Mouse (Mus musculus): ENCODE measurements at regions not wholly inside any gene's neighbourhood (a gene's known extent, or its start where the extent isn't known, plus 50 kb on each side); places are given as distances from the start of the nearest gene placed in this dataset.

DNA sequence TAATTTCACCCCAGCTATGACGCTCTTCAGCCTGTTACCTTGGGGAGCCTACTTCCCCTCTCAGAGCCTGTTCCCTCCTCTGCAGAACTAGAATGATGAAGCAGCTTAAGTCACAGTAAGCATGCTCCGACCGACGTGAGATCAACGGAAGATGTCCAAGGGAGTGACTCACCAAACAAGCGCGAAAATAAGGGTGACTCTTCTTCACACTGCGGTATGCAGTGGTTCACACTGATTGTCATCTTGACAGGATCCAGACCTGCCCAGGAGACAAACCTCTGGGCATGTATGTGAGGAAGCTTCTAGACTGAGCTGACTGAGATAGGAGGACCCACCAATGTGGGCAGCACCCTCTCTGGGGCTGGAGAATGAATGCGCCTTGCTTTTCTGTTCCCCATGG lies 116.3 kb upstream of the Tpm1 start:
- H3K27me3 ChIP-seq (ENCODE audit: poor library complexity, severe bottlenecking) = no peaks in the 10 kb centered on the region
- no peak for DNase-seq (ENCODE audit: extremely low spot score, low spot score)
- H3K27ac ChIP-seq = no peak overlapping the region
- 98% methylated on average over 9 of the region's 9 CpGs for WGBS
- no peaks in the 10 kb centered on the region for H3K36me3 ChIP-seq (replicated peaks)
- peaks cover 13% of the 10 kb centered on the region for H3K4me1 ChIP-seq
- no peak overlapping the region for H3K4me3 ChIP-seq
- no peaks in the 10 kb centered on the region for H3K9me3 ChIP-seq

DNA sequence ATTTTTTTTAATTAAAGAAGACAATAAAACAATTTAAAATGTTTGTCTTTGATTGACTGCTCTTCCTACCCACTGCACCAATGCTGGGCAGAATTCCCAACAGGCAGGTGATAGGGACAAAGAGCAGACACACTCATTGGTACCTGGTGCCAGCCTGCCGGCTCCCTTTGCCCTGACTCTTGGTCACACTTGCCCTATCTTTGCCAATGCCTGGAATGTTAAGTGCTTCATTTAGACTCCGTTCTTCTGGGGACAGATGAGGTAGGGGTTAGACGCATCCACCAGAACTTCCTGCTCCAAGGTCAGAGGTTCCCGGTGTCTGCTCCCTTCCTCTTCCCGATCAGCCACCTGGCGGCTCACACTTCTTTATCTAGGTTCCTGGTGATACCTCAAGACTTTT lies 114.5 kb upstream of the Tpm1 start:
- Histone ChIP-seq H3K9me3 (no peaks in the 10 kb centered on the region), H3K27me3 (ENCODE audit: poor library complexity, severe bottlenecking) (no peaks in the 10 kb centered on the region)
- WGBS = 87% methylated on average over 6 of the region's 6 CpGs

GRCm38 (mm10) chr9:67160785-67161455 lies 111.7 kb upstream of the Tpm1 start:
- no peak for DNase-seq (ENCODE audit: extremely low spot score, low spot score)
- 83% methylated on average over 3 of the region's 3 CpGs for WGBS
- H3K4me1 ChIP-seq = no peaks in the 10 kb centered on the region
- no peaks in the 10 kb centered on the region for H3K27me3 ChIP-seq (ENCODE audit: poor library complexity, severe bottlenecking)
- H3K36me3 ChIP-seq (replicated peaks) = no peaks in the 10 kb centered on the region
- no peak overlapping the region for H3K27ac ChIP-seq
- no peaks in the 10 kb centered on the region for H3K9me3 ChIP-seq
- H3K4me3 ChIP-seq = no peak overlapping the region

More for the DNA sequence above, 114.5 kb upstream of the Tpm1 start:
- H3K4me3 ChIP-seq = no peak overlapping the region
- no peak for DNase-seq (ENCODE audit: extremely low spot score, low spot score)
- no peaks in the 10 kb centered on the region for H3K36me3 ChIP-seq (replicated peaks)
- no peak overlapping the region for H3K27ac ChIP-seq
- peaks cover 10% of the 10 kb centered on the region for H3K4me1 ChIP-seq

DNA sequence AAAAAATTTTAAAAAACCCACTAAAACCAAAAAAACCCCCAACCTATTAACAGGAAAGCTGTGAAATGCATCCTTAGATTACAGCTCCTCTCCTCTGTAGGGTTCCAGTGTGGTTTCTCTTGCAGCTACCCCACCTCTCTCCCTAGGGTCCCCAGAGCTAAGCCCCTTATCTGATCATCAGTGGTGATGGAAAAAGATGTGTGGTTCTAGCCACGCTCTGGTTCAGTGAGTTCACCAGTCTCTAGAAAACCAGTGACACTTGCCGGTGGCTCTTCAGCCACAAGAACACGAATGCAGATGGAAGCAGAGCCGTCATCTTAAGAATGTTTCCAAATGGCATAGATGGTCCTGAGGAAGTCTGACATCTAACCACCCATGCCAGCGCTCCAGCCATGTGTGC lies 111.1 kb upstream of the Tpm1 start:
- 93% methylated on average over 5 of the region's 5 CpGs for WGBS
- DNase-seq (ENCODE audit: extremely low spot score, low spot score) = no peak

GRCm38 (mm10) chr9:67156590-67157259 lies 107.5 kb upstream of the Tpm1 start:
- 0 out of 2 replicates have a peak overlapping the region, but pooled peaks have one; percentile 11 for H3K27ac ChIP-seq
- 57% methylated on average over 3 of the region's 3 CpGs for WGBS

More for the DNA sequence above, 111.1 kb upstream of the Tpm1 start:
- Histone ChIP-seq H3K4me3 (no peak overlapping the region), H3K4me1 (no peaks in the 10 kb centered on the region), H3K9me3 (no peaks in the 10 kb centered on the region), H3K27ac (no peak overlapping the region), H3K36me3 (replicated peaks) (no peaks in the 10 kb centered on the region), H3K27me3 (ENCODE audit: poor library complexity, severe bottlenecking) (no peaks in the 10 kb centered on the region)

GRCm38 (mm10) chr9:67154062-67154461 lies 104.9 kb upstream of the Tpm1 start:
- no peaks in the 10 kb centered on the region for H3K36me3 ChIP-seq (replicated peaks)
- no peak for DNase-seq (ENCODE audit: extremely low spot score, low spot score)
- no peak overlapping the region for H3K27ac ChIP-seq
- no peak overlapping the region for H3K4me3 ChIP-seq
- WGBS = 90% methylated on average over 6 of the region's 6 CpGs
- H3K4me1 ChIP-seq = peaks cover 4% of the 10 kb centered on the region; the same call in 1 of the 2 replicates
- H3K27me3 ChIP-seq (ENCODE audit: poor library complexity, severe bottlenecking) = no peaks in the 10 kb centered on the region
- no peaks in the 10 kb centered on the region for H3K9me3 ChIP-seq

More at GRCm38 (mm10) chr9:67156590-67157259, 107.5 kb upstream of the Tpm1 start:
- peak; percentile 34 for DNase-seq (ENCODE audit: extremely low spot score, low spot score)
- Histone ChIP-seq H3K9me3 (no peaks in the 10 kb centered on the region), H3K4me1 (peaks cover 4% of the 10 kb centered on the region; the same call in 1 of the 2 replicates), H3K36me3 (replicated peaks) (no peaks in the 10 kb centered on the region), H3K27me3 (ENCODE audit: poor library complexity, severe bottlenecking) (no peaks in the 10 kb centered on the region), H3K4me3 (no peak overlapping the region)

DNA sequence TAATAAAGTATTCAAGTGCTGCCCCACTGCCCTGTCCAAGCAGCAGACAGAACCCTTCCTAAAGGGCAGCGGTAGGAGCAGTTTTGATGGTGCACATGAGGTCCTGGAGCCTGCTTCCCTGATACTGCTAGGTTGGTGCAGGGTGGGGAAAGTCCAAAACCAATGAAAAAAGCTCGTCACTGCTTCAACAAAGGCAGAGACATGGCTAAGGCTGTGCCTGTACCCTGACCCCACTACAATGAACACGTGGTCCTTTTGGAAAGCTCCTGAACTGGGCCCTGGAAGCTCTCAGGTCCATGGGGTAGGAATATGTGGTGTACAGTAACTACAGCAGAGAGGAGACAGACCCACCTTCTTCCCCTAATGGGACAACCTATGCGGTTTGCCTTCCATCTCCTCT lies 104.1 kb upstream of the Tpm1 start:
- Histone ChIP-seq H3K27ac (no peak overlapping the region), H3K4me1 (peaks cover 4% of the 10 kb centered on the region; the same call in 1 of the 2 replicates), H3K4me3 (no peak overlapping the region), H3K36me3 (replicated peaks) (no peaks in the 10 kb centered on the region), H3K27me3 (ENCODE audit: poor library complexity, severe bottlenecking) (no peaks in the 10 kb centered on the region), H3K9me3 (no peaks in the 10 kb centered on the region)
- WGBS = 85% methylated on average over 4 of the region's 4 CpGs
- DNase-seq (ENCODE audit: extremely low spot score, low spot score) = no peak

DNA sequence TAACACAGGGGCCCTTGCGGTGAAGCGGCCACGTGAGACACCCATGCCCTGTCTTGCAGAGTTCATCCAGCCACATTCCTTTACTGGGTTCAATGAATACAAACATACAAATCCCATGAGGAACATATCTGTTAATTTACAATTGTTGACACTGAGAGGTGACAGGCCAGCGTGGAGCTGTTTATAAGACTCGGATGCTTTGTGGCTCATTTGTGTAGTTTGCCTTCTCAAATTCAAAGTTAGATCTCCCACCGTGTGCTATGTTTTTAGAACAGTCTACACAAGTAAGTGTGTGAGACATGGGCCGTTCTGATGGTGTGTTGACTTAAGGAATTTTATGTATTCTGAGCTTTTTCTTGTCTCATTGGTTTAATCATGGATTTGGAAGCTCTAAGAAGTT lies 98.5 kb upstream of the Tpm1 start:
- Histone ChIP-seq H3K4me1 (no peaks in the 10 kb centered on the region; the same call in 1 of the 2 replicates), H3K9me3 (no peaks in the 10 kb centered on the region), H3K4me3 (no peak overlapping the region), H3K27me3 (ENCODE audit: poor library complexity, severe bottlenecking) (no peaks in the 10 kb centered on the region), H3K36me3 (replicated peaks) (no peaks in the 10 kb centered on the region), H3K27ac (no peak overlapping the region)
- 88% methylated on average over 7 of the region's 7 CpGs for WGBS
- DNase-seq (ENCODE audit: extremely low spot score, low spot score) = no peak

- no peak overlapping the region for H3K27ac ChIP-seq
- H3K4me1 ChIP-seq = peaks cover 4% of the 10 kb centered on the region
- H3K4me3 ChIP-seq = no peak overlapping the region
- no peaks in the 10 kb centered on the region for H3K36me3 ChIP-seq (replicated peaks)
- no peaks in the 10 kb centered on the region for H3K27me3 ChIP-seq (ENCODE audit: poor library complexity, severe bottlenecking)
- no peaks in the 10 kb centered on the region for H3K9me3 ChIP-seq
- WGBS = 94% methylated on average over 6 of the region's 6 CpGs
- DNase-seq (ENCODE audit: extremely low spot score, low spot score) = no peak
These were observed 96.2 kb upstream of the Tpm1 start for GRCm38 (mm10) chr9:67145392-67145791.

GRCm38 (mm10) chr9:67144511-67144910 lies 95.3 kb upstream of the Tpm1 start:
- Histone ChIP-seq H3K36me3 (replicated peaks) (no peaks in the 10 kb centered on the region), H3K4me3 (no peak overlapping the region), H3K4me1 (peaks cover 7% of the 10 kb centered on the region), H3K27me3 (ENCODE audit: poor library complexity, severe bottlenecking) (no peaks in the 10 kb centered on the region), H3K27ac (no peak overlapping the region), H3K9me3 (no peaks in the 10 kb centered on the region)
- no peak for DNase-seq (ENCODE audit: extremely low spot score, low spot score)

- Histone ChIP-seq H3K27ac (no peak overlapping the region), H3K27me3 (ENCODE audit: poor library complexity, severe bottlenecking) (no peaks in the 10 kb centered on the region)
These were observed 91.2 kb upstream of the Tpm1 start for GRCm38 (mm10) chr9:67140319-67140887.

DNA sequence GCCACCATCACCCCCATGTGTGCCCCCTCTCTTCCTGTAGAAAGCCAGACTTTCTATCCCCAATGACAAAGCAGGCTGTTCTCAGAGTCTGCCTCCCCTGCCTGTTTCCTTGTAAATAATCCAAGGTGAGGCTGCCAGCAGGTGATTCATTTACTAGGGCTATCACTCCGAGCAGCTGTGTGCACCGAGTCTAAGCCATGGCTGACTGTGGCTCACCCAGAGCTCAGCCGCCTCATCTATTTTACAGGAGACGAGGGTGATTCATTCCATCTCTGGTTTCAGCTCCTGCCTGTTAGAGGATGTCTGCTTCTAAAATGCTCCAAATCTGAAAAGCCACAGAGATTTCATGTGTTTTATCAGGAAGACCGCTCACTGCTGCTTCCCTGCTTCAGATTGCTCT lies 88.5 kb upstream of the Tpm1 start:
- no peaks in the 10 kb centered on the region for H3K36me3 ChIP-seq (replicated peaks)
- H3K4me3 ChIP-seq = no peak overlapping the region
- no peaks in the 10 kb centered on the region for H3K27me3 ChIP-seq (ENCODE audit: poor library complexity, severe bottlenecking)
- H3K4me1 ChIP-seq = peaks cover 25% of the 10 kb centered on the region
- H3K9me3 ChIP-seq = no peaks in the 10 kb centered on the region
- 77% methylated on average over 5 of the region's 5 CpGs for WGBS
- no peak for DNase-seq (ENCODE audit: extremely low spot score, low spot score)
- H3K27ac ChIP-seq = peak overlapping the region; percentile 63

More at GRCm38 (mm10) chr9:67140319-67140887, 91.2 kb upstream of the Tpm1 start:
- no peaks in the 10 kb centered on the region for H3K9me3 ChIP-seq
- DNase-seq (ENCODE audit: extremely low spot score, low spot score) = no peak
- H3K4me1 ChIP-seq = peaks cover 25% of the 10 kb centered on the region
- H3K36me3 ChIP-seq (replicated peaks) = no peaks in the 10 kb centered on the region
- H3K4me3 ChIP-seq = no peak overlapping the region
- WGBS = 76% methylated on average over 7 of the region's 7 CpGs

DNA sequence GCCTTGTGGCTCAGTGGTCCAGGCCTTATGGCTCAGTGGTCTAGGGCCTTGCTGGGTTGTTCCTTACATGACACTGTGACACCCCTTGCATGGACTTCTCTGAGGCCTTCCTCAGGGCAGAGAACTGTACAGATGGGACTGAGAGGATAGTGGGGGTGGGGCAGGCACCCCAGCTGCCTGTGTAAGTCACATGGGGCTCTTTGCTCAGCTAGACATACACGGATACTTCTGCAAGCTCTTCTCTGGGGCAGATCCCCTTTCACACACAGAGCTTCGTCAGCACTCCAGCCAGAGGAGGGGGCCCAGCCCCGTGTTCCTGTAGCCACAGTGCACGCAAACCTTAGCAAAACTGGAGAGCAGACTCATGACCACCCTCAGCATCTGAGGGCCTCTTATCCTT lies 87.9 kb upstream of the Tpm1 start:
- H3K9me3 ChIP-seq = no peaks in the 10 kb centered on the region
- peaks cover 25% of the 10 kb centered on the region for H3K4me1 ChIP-seq
- H3K27ac ChIP-seq = peak overlapping the region; percentile 63
- H3K4me3 ChIP-seq = no peak overlapping the region
- no peaks in the 10 kb centered on the region for H3K36me3 ChIP-seq (replicated peaks)
- WGBS = 61% methylated on average over 4 of the region's 4 CpGs
- DNase-seq (ENCODE audit: extremely low spot score, low spot score) = no peak
- no peaks in the 10 kb centered on the region for H3K27me3 ChIP-seq (ENCODE audit: poor library complexity, severe bottlenecking)

Data from forebrain, embryonic 10.5 days (tissue).